Mouse (Mus musculus) embryonic facial prominence, embryonic 11.5 days (tissue): ENCODE measurements around the gene Gm10142. TPM values are rescaled to one million over a fixed set of nuclear protein-coding genes. Genes with fewer than 3 reads are reported as not detected.
A peak's percentile ranks its signal among the peaks of the same experiment; 100 is the strongest.
"Not testable (repeated sequence)": the region's sequence is repeated elsewhere in the genome, so short reads cannot be mapped to it uniquely, and the experiment has no call there.

Experiments used
- ATAC-seq: fragments of 200-750 bp; cut with Nextera tagmentation; replicated peaks from 2 replicates; pipeline ENCODE4 v1.8.0; 2017; ENCODE audit warnings: low read depth; ENCODE audit not compliant: insufficient number of reproducible peaks, low FRiP score, low TSS enrichment
- DNase-seq: peaks from one replicate; pipeline ENCODE4 v3.0.0-alpha.2; 2015; ENCODE audit warnings: low spot score
- H3K27ac ChIP-seq: fragments of 300-500 bp; sonication (generic); replicated peaks from 2 replicates; pipeline ENCODE4 v1.5.1; 2014; ENCODE audit warnings: mild to moderate bottlenecking, low read depth, low read length, control low read depth
- H3K27me3 ChIP-seq: fragments of 300-500 bp; sonication (generic); 2 replicates; pipeline ENCODE4 v1.6.1; 2014; ENCODE audit warnings: mild to moderate bottlenecking, low read length, moderate library complexity, mixed read lengths; ENCODE audit not compliant: control insufficient read depth, insufficient read depth
- H3K36me3 ChIP-seq: fragments of 300-500 bp; sonication (generic); replicated peaks from 2 replicates; pipeline ENCODE4 v1.6.1; 2014; ENCODE audit warnings: low read depth, mild to moderate bottlenecking, low read length, moderate library complexity, mixed read lengths; ENCODE audit not compliant: control insufficient read depth, insufficient read depth
- H3K4me1 ChIP-seq: fragments of 300-500 bp; sonication (generic); 2 replicates; pipeline ENCODE4 v1.6.1; 2014; ENCODE audit warnings: low read length, mixed read lengths; ENCODE audit not compliant: control insufficient read depth, insufficient read depth
- H3K4me2 ChIP-seq: fragments of 300-500 bp; sonication (generic); 2 replicates; pipeline ENCODE4 v1.6.1; 2014; ENCODE audit warnings: low read depth, mild to moderate bottlenecking, control low read depth, low read length, moderate library complexity
- H3K4me3 ChIP-seq: fragments of 300-500 bp; sonication (generic); 2 replicates; pipeline ENCODE4 v1.5.1; 2014; ENCODE audit warnings: low read depth, low read length, control low read depth
- H3K9ac ChIP-seq: fragments of 300-500 bp; sonication (generic); replicated peaks from 2 replicates; pipeline ENCODE4 v1.6.1; 2014; ENCODE audit warnings: mild to moderate bottlenecking, control low read depth, low read length
- H3K9me3 ChIP-seq: fragments of 300-500 bp; sonication (generic); replicated peaks from 2 replicates; pipeline ENCODE4 v1.6.1; 2016; ENCODE audit warnings: mild to moderate bottlenecking, low read length, inconsistent platforms, mixed read lengths; ENCODE audit not compliant: control insufficient read depth
- WGBS: fragments of 180-500 bp; shearing (Covaris S2); extraction: QIAGEN DNeasy Blood & Tissue Kit; methylation state at CpG from one replicate; pipeline ENCODE4 v1.1.7; 2014; 5-methylcytosine and 5-hydroxymethylcytosine counted together
- polyA plus RNA-seq: library from polyadenylated mRNA; unstranded; fragments of >200 nt; fragmentation: Nextera tagmentation; extraction: Ambion mirVana; gene quantifications from 2 replicates; pipeline ENCODE4 v1.2.1, GENCODE M21; 2014

Gene Gm10142
- polyA plus RNA-seq, 1 experiment from 2014 or later, result not detected

DNA sequence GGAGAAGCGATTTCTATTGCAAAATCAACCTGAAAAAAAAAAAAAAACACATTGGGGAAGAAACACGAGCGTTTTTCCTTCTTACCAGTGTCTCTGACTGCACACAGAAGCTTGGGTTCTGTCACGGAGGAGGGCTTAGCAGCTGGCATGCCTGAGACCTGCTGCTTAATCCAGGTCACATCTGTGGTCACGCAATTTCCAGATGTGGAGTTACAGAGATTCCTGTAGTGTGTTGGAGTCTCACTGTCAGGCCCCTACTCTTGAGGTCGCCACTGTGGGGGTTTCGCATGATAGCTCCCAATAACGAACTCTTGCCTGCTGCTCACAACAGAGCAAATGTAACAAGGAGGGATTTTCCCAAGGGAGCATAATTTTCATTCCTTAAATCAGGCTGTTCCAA, 31.4 kb upstream of the Gm10142 start:
- no peak overlapping the region for H3K9ac ChIP-seq
- WGBS, result 24% methylated on average over 8 of the region's 8 CpGs
- H3K9me3 ChIP-seq, result no peaks in the 10 kb centered on the region
- H3K27me3 ChIP-seq, result peaks cover 25% of the 10 kb centered on the region
- no peak overlapping the region for H3K27ac ChIP-seq
- no peak overlapping the region for H3K4me3 ChIP-seq
- DNase-seq (peak; percentile 65), ATAC-seq (no peak)
- H3K36me3 ChIP-seq, result no peaks in the 10 kb centered on the region
- H3K4me2 ChIP-seq, result no peak overlapping the region
- peaks cover 2% of the 10 kb centered on the region for H3K4me1 ChIP-seq

DNA sequence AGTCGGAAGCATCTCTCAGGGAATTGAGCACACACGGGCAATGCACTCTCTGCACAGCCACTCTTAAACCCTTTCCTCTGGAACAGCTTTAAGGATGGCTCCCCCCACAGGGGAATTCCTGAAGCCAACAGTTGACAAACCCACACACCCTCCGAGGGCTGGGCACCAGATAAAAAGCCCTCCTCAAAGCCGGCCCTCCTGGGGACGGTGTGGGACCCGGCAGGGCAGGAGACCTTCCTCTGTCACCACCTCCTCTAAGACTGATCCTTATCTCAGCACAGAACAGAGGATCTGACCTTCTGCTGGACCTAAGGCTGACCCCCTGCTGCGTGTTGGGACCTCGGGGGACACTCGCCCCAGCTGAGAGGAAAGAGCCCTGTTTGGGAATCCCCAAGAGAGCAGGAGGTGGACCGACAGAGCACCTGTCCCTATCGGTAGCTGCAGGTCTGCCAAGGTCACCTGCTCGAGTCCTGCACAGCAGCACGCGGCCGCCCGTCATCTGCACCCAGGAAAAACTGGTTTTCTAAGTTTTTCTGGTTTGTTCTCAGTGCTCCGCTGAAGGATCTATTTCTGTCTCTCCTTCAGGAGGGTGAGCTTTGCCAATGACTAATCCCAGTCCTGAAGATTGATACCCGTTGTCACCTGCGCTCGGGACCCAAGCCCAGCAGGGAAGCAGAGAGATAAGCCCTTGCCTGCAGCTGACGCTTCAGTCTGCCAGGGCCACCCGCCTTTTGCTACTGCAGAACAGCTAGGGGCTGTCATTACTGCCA, 29.5 kb upstream of the Gm10142 start, which contains the start of gene Tspear:
Tspear (plus strand) TSS at position 675 of the 770 bp plus-strand sequence.
- H3K27me3 ChIP-seq, result peaks cover 25% of the 10 kb centered on the region
- H3K4me1 ChIP-seq, result peaks cover 2% of the 10 kb centered on the region
- no peaks in the 10 kb centered on the region for H3K9me3 ChIP-seq
- H3K27ac ChIP-seq, result no peak within 1 kb of the TSS
- WGBS, result 6% methylated on average over 22 of the region's 22 CpGs
- no peaks in the 10 kb centered on the region for H3K36me3 ChIP-seq
- H3K4me3 ChIP-seq, result no peak within 1 kb of the TSS
- H3K9ac ChIP-seq, result peak within 1 kb of the TSS; percentile 15; the same call in 1 of the 2 replicates
- DNase-seq (no peak), ATAC-seq (no peak)
- no peak within 1 kb of the TSS for H3K4me2 ChIP-seq

DNA sequence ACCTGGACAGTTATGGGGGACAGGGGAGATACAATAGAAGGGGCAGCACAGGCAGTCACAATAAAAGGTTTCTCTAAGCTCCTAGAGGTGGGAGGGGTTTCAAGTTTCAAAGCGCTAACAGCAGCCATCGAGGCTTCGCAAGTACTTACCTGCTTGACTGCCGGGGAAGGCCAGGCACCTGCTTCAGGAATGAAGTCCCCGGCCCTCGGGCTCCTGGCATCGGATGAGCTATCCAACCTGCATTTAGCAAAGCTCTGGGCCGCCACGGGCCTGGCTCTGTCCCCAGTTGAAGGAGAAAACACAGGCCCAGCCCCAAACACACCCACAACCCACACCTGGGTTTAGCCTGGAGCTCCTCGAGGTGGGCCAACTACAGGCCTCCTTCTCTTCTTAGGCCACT, 28.6 kb upstream of the Gm10142 start:
- WGBS, result 18% methylated on average over 10 of the region's 10 CpGs
- peaks cover 2% of the 10 kb centered on the region for H3K4me1 ChIP-seq

DNA sequence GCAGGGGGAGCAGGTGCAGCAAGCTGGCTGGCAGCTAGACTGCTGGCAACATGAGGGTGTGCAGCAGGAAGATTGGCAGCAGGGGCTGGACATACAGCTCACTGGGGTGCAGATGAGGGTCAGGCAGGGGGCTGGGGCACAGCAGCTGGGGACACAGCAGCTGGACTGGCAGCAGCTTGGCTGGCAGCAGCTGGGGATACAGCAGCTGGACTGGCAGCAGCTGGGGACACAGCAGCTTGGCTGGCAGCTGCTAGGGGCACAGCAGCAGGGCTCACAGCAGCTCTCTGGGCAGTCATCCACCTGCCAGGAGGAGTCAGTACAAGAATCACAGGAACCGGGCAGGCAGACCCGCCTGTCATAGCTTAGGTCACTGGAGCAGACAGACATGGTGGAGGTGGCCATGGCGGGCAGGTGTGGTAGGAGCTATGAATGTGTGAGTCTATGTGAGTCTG, 25.2 kb upstream of the Gm10142 start, which contains the start of gene Gm19402:
Gm19402 (minus strand) TSS at position 402 of the 452 bp plus-strand sequence.
- H3K27ac ChIP-seq, DNase-seq, H3K9me3 ChIP-seq, H3K9ac ChIP-seq, H3K4me3 ChIP-seq, H3K36me3 ChIP-seq, ATAC-seq, H3K4me1 ChIP-seq, H3K4me2 ChIP-seq: not testable (repeated sequence)
- H3K27me3 ChIP-seq, result peaks cover 25% of the 10 kb centered on the region
- WGBS, result 77% methylated on average over 3 of the region's 3 CpGs

More for the DNA sequence above, 28.6 kb upstream of the Gm10142 start:
- Histone ChIP-seq H3K27me3 (peaks cover 25% of the 10 kb centered on the region), H3K36me3 (no peaks in the 10 kb centered on the region), H3K27ac (no peak overlapping the region), H3K4me3 (no peak overlapping the region), H3K4me2 (no peak overlapping the region), H3K9ac (no peak overlapping the region), H3K9me3 (no peaks in the 10 kb centered on the region)
- no peak for ATAC-seq
- peak; percentile 29 for DNase-seq

DNA sequence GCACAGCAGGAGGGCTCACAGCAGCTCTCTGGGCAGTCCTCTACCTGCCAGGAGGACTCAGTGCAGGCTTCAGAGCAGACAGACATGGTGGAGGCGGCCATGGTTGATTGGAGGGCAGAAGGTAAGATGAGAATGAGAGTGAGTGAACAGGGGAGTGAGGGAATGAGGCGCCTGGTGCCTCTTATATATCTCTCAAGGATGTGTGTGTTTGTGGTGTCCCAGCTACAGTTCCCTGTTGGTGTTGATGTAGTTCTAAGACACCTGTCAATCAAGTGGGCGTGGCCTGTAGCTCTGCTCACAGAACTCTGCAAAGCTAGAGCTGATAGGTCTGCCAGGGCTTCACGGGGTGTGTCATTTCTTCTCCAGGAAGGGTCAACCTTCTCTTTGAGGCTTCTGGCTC, 18.5 kb upstream of the Gm10142 start, which contains the start of gene Gm9508:
Gm9508 (minus strand) TSS at position 101 of the 400 bp plus-strand sequence.
- ATAC-seq (no peak), DNase-seq (no peak)
- Histone ChIP-seq H3K27me3 (no peaks in the 10 kb centered on the region), H3K4me3 (no peak within 1 kb of the TSS), H3K27ac (no peak within 1 kb of the TSS), H3K4me2 (no peak within 1 kb of the TSS), H3K36me3 (no peaks in the 10 kb centered on the region), H3K9ac (no peak within 1 kb of the TSS), H3K9me3 (no peaks in the 10 kb centered on the region), H3K4me1 (no peaks in the 10 kb centered on the region)
- 35% methylated on average over 4 of the region's 4 CpGs for WGBS

DNA sequence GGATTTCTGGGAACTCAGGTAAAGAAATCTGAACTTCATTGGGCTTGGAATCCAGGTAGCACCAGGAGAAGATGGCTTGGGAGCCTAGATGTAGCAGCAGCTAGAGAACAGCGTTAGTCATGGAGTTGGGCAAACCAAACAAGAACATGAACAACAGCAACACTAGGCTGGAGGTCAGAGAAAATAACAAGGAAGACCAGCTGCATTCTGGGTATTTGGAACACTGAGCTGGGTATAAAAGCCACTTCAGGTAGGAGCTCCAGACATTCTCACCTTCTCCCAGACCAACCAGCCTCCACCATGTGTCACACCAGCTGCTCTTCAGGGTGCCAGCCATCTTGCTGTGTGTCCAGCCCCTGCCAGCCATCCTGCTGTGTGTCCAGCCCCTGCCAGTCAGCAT, 9.3 kb upstream of the Gm10142 start, which contains the start of gene Gm10272:
Gm10272 (plus strand) TSS at position 301 of the 400 bp plus-strand sequence.
- Histone ChIP-seq H3K4me2 (no peak within 1 kb of the TSS), H3K4me1 (no peaks in the 10 kb centered on the region), H3K27ac (no peak within 1 kb of the TSS), H3K4me3 (no peak within 1 kb of the TSS), H3K27me3 (no peaks in the 10 kb centered on the region), H3K36me3 (no peaks in the 10 kb centered on the region), H3K9ac (no peak within 1 kb of the TSS), H3K9me3 (no peaks in the 10 kb centered on the region)
- ATAC-seq (no peak), DNase-seq (no peak)
- 91% methylated on average over 1 of the region's 1 CpGs for WGBS

DNA sequence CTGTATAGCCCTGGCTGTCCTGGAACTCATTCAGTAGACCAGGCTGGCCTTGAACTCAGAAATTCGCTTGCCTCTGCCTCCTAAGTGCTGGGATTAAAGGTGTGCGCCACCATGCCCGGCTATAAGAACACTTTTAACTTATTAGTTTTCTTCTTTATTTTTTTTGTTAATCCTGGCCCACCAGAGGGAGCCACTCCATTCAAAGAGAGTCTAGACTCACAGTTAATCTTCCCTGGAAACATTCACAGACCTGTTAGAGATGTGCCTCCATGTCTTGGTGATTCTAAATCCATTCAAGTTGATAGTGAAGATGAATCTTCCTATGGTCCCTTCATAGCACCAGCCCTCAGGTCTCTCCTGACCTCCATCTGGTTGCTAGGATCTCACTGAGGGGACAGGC, 5.8 kb upstream of the Gm10142 start:
- Histone ChIP-seq H3K4me1 (no peaks in the 10 kb centered on the region), H3K27me3 (no peaks in the 10 kb centered on the region), H3K9me3 (no peaks in the 10 kb centered on the region), H3K27ac (no peak overlapping the region), H3K4me3 (no peak overlapping the region), H3K36me3 (no peaks in the 10 kb centered on the region), H3K9ac (no peak overlapping the region), H3K4me2 (no peak overlapping the region)
- WGBS, result 78% methylated on average over 3 of the region's 3 CpGs
- no peak for ATAC-seq
- no peak for DNase-seq

DNA sequence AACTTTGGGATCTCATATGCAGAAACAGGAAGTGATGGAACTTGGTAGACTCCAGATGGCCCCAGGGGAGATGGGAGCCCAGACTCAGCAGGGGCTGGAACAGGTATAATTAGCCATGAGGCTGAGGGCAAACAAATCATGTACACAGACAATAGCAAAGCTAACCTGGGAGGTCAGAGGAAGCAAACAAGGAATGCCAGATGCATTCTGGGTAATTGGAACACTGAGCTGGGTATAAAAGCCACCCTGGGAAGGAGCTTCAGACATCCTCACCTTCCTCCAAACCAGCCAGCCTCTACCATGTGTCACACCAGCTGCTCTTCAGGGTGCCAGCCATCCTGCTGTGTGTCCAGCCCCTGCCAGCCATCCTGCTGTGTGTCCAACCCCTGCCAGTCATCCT, 4.5 kb upstream of the Gm10142 start, which contains the start of gene Gm10024:
Gm10024 (plus strand) TSS at position 301 of the 400 bp plus-strand sequence.
- not testable (repeated sequence) for ATAC-seq, H3K4me2 ChIP-seq, H3K27ac ChIP-seq, DNase-seq, H3K9me3 ChIP-seq, H3K27me3 ChIP-seq, H3K4me3 ChIP-seq, H3K9ac ChIP-seq, H3K4me1 ChIP-seq, H3K36me3 ChIP-seq
